Mouse (Mus musculus) monocyte, adult 5-6 weeks (primary cell): Measurements from ENCODE around the gene Hspa2. TPM values are rescaled to one million over a fixed set of nuclear protein-coding genes. Genes with fewer than 3 reads are reported as not detected.
"Not testable (repeated sequence)": the region's sequence is repeated elsewhere in the genome, so short reads cannot be mapped to it uniquely, and the experiment has no call there.

Source experiments
- ATAC-seq: fragments of 153-309, 156-312 bp; replicated peaks from 2 replicates; pipeline ENCODE4 v1.8.0; 2017; ENCODE audit warnings: mild to moderate bottlenecking; ENCODE audit not compliant: low TSS enrichment, insufficient number of reproducible peaks, severe bottlenecking, poor library complexity, low FRiP score
- total RNA-seq: library from RNA; stranded (forward); fragments of 200-1000, 200-491, 200-594 nt; gene quantifications from 3 replicates; pipeline ENCODE4 v1.2.3, GENCODE M21; 2017

Hspa2 gene
- total RNA-seq, 1 experiment from 2014 or later, result 11.9 TPM

DNA sequence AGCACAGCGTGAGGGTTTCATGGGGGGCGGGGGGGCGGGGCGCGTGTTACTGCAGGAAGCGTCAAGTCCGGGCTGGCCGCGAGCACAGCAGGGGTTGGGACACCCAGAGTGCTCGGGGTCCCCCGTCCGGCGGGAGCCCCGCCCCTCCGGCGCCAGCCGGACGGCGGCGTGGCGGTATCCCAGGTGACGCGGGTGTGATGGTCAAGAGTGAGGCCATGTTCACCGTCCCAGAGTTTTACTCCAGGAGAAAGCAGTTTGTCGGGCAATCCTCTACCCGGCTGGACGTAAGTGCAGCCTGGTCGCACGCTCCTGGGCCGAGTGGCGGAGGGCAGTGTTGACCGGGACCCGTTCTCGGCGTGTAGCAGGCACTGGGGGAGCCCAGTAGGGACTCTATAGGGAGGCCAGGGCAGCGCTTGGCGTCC lies 13.5 kb downstream of the Hspa2 start, which contains the start of gene Ppp1r36:
Gene Ppp1r36 (plus strand): TSS at position 106 of the 422 bp plus-strand sequence.
- no peak for ATAC-seq

DNA sequence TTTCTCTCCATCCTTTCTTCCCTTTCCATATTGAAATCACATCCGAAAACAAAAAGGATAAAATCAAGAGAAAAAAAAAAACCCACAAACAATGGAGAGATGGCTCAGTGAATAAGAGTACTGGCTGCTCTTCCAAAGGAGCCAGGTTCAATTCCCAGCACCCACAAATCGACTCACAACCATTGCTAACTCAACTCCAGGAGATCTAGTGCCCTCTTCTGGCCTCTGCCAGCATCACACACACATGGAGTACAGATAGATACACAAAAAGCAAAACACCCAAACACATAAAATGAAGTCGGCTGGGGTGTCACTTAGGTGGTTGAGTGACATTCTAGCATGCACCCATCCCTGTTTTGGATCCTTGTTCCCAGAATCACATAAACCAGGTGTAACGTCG lies 14.4 kb downstream of the Hspa2 start:
- ATAC-seq, result no peak

DNA sequence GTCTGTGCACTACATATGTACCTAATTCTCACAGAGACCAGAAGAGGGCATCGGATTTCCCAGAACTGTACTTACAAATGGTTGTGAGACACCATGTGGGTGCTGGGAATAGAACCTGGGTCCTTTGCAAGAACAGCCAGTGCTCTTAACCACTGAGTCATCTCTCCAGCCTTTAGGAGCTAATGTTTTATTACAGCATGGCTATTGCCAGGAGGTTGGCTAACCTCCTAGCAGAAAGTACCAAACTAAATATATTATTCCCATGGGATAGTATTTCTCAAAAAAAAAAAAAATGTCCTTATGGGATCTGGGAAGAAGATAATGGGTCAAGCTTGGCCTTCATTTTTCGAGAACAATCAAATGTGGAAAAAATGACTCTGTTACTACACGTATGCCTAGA lies 21.3 kb downstream of the Hspa2 start:
- no peak for ATAC-seq

DNA sequence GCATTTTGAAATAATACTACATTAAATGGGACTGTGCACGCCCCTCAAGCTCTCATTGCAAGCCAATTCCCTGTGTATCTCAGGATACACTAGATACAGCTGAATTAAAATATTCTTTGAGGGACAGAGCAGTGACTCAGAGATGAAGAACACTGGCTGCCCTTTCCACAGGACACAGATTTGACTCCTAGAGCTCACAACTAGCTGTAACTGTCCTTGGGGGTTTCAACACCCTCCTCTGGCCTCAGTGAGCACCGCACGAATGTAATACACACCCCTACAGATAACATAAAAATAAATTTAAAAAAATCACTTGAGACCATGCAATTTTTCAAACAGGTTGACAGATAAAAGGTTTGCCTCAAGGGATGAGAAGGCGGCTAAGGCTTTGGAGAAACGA lies 23.6 kb downstream of the Hspa2 start:
- no peak for ATAC-seq

DNA sequence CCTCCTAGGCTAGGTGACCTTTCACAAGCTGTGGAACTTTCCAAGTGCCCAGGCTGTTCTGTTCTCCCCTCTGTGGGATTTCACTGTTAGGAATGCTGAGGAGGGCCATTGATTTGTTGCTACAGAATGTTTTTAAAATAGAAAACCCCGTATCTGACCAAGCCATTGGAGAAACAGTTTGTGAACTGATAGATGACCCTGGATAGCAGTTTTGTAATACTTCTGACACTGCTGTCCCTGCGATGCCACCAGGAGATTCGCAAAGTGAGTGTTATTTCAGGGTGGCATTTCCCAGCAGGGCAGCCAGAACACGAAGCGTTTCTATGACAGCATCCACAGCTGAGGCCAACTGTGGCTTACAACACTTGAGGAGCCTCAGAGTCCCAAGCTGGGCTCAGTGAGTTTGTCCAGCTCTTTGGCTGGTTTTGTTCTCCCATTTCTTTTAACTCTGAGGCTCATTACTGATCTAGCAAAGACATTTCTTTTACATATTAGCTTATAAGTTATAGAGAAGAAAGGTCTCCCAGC lies 27.0 kb downstream of the Hspa2 start:
- no peak for ATAC-seq

DNA sequence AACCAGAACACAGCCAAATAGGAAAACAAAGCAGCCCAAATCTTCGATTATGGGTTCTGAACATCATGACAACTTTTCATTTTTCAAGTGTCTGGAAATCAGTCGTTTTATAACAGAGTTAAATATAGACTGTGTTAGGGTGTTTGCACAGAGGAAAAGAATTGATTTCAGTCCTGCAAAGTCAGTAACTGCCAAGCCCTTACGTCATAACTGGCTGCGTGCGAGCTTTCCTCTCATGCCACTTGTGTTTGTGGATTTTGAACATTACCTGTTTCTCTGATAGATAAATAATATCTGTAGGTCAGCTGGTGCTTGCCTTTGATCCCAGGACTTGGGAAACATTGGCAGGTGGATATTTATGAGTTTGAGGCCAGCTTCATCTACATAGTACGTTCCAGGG lies 27.5 kb downstream of the Hspa2 start:
- ATAC-seq, result no peak

DNA sequence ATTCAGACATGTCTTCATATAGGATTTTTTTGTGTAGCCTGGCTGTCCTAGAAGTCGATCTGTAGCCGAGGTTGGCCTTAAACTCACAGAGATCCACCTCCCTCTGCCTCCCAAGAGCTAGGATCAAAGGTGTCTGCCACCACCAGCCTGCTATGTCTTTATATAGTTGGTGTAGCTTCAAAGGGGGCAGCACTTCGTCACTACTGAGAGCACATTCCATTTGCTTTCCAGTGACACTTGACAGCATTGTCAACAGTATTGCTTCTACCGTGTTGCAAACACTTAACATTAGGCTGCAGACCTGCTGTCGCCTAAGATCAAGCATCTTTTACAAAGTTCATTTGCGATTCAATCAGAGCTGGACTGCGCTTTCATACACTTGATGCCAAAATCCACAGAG lies 30.1 kb downstream of the Hspa2 start:
- ATAC-seq, result no peak

DNA sequence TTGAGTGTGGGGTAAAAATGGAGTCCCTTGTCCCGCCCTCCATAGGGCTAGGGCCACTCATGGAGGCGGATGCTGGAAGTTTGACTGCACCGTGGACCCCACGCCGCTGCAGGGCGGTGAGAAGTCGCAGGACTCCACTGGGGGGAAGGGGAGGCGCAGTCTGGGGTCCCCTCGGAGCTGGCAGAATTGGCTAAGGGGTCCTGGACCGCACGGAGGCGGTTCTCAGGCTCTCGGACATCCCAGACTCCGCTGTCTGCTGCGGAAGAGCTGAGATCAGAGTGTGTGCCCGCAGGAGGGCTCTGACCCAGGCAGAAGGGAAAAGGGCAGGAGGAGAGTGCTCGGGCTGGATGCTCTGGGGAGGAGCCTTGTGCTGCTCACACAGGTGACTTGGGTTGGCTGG lies 31.1 kb downstream of the Hspa2 start:
- no peak for ATAC-seq

DNA sequence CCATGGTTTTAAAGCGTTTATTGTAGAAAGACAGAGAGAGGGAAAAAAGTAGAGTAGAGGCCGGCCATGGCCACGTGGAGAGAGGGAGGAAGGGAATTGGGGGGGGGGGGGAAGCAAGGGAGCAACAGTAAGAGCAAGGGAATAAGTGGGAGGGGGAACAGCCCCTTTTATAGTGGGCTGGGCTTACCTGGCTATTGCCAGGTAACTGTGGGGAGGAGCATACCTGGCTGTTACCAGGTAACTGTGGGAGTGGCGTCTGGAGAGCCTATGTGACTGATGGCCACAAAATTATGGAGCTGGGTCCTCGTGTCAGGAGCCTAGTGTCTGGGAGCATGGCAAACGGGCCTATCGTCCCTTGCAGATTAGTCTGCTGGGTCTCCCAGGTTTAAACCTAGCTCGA lies 31.6 kb downstream of the Hspa2 start:
- ATAC-seq, result no peak

DNA sequence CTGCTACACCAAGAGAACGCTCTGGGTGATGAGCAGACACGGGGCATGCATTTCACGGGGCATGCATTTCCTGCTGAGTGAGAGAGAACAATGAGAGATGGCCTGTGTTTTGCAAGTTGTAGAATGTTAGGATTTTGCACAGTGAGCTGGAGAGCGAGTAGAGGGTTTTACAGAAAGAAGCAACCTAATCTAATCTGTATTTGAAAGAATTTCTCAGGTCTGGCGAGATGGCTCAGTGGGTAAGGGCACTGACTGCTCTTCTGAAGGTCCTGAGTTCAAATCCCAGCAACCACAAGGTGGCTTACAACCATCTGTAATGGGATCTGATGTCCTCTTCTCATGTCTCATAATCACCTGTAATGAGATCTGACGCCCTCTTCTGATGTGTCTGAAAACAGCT lies 39.5 kb downstream of the Hspa2 start:
- ATAC-seq, result not testable (repeated sequence)

DNA sequence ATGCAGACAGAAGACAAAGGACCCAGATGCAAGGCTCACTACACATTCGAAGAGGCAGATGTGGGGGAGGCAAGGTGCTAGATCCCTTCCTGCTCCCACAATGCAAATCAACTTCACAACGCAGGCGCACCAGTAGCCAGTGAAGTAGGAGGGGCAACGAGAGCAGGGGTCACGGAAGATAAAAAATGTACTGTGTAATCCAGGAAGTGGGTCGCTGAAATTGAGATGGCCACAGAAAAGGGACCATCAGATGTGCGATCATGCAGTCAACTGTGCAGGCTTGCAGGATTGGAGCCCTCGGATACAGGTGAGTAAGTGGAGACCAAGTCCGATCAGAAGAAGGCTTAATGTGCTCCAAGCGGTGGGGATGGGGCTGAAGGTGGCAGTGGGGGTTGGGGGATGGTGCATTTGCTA lies 40.4 kb downstream of the Hspa2 start:
- ATAC-seq, result no peak

DNA sequence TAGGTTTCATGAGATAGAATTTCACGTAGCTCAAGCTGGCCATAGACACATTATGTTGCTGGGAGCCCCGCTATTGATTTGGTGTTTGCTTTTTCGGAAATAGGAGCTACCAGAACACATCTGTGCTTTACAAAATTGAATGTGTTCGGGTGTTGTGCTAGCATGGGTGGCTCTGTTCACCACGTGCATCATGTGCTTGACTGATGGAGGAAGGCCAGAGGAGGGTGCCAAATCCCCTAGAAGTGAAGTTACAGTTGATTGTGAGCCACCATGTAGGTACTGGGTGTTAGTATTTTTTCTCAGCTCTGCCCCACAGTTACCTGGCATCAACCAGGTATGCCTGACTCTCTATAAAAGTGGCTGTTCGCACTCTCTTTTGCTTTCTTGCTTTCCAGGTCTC lies 40.9 kb downstream of the Hspa2 start:
- ATAC-seq, result no peak

DNA sequence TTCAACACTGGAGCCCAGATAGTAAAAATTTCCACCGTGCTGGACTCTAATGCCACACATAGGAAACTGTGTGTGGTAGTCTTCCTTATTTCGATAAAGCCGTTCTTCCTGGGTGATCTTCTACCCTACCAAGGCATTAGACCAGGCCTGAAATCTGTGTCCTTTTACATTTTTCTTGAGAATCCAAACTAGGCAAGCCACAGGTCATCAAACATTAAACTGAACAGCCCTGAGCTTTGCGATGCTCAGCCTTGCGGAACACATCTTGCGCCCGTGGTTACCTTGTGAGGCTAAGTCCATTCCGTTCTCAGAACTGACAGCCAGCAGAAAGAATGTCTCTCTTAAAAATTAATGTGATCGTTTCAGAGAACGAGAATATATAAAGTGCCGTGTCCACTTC lies 42.2 kb downstream of the Hspa2 start:
- ATAC-seq, result no peak

DNA sequence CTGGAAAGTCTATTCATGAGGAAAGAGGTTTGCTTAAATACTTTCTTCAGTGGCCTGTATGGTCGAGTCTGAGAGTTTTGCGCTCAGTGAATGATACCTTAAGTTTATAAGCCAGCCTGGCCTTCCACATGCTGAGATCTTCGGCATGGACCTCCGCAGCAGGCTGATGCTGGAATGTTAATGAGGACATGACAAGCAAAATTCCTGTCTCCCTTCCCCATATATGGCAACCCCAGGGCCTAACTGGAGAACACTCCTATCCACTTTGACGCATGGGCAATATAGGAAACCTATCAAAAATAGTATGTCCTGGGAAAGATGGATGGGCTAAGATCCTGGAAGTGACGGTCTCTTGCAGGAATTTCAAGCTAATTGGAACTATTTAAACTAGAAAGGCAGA lies 44.2 kb downstream of the Hspa2 start:
- no peak for ATAC-seq

DNA sequence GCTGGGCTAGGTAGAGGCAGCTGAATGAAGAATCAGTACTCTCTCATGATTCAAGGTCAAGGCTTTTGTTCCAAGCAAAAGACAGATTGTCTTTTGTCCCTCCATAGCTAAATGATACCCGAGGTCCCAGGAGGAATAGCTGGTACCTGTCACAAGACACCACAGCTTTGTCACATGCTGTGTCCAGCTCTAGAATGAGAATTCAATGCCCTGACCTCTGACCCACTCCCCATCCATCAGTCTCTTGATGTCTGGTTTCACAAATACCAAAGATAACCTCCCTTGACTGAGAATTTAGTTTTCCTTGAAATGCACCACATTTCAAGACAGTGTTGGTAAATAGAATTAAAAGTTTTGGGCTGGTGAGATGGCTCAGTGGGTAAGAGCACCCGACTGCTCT lies 48.2 kb downstream of the Hspa2 start:
- ATAC-seq, result no peak

Other genes with a start within 250 kb of the Hspa2 start
- gene Esr2, start 226.9 kb upstream of the Hspa2 start, total RNA-seq, result not detected in 3 replicates
- 1.3 TPM in 1 of 3 replicates, not detected in the others for gene Tex21, start 157.4 kb upstream of the Hspa2 start, total RNA-seq
- gene Mthfd1, start 148.9 kb upstream of the Hspa2 start, total RNA-seq, result 16.1 to 31.0 TPM (median 19.5 TPM) in 3 replicates
- 0.10 to 1.3 TPM (median 0.32 TPM) in 3 replicates for gene Akap5, start 79.3 kb upstream of the Hspa2 start, total RNA-seq
- gene Zbtb25, start 34.6 kb upstream of the Hspa2 start, total RNA-seq, result 6.7 to 16.7 TPM (median 15.7 TPM) in 3 replicates
- gene Zbtb1, start 33.9 kb upstream of the Hspa2 start, total RNA-seq, result 17.2 to 22.9 TPM (median 19.8 TPM) in 3 replicates
- 1.9 TPM in 1 of 3 replicates, not detected in the others for gene Ppp1r36, start 13.4 kb downstream of the Hspa2 start, total RNA-seq
- 54.4 to 58.3 TPM (median 55.2 TPM) in 3 replicates for gene Plekhg3, start 126.7 kb downstream of the Hspa2 start, total RNA-seq